Mouse (Mus musculus) heart, postnatal 36 days (tissue): ENCODE results near the gene Jmjd1c. TPM values are rescaled to one million over a fixed set of nuclear protein-coding genes. Genes with fewer than 3 reads are reported as not detected.
A peak's percentile ranks its signal among the peaks of the same experiment; 100 is the strongest.

ENCODE experiments used
- DNase-seq, 2 experiments: peaks; one replicate each; pipeline ENCODE4 v3.0.0; 2021 to 2022
- intact Hi-C: fragments of 180-260 bp; cut with DNase I; formaldehyde crosslinking; loops from one replicate; pipeline ENCODE4 v1.15.1; 2025
- total RNA-seq, 2 experiments: library from RNA; stranded (reverse); gene quantifications; 2 replicates each; pipeline ENCODE4 v1.2.3; 2021

Gene Jmjd1c
- total RNA-seq, 2 experiments from 2014 or later: 39.4 to 41.1 TPM

DNA sequence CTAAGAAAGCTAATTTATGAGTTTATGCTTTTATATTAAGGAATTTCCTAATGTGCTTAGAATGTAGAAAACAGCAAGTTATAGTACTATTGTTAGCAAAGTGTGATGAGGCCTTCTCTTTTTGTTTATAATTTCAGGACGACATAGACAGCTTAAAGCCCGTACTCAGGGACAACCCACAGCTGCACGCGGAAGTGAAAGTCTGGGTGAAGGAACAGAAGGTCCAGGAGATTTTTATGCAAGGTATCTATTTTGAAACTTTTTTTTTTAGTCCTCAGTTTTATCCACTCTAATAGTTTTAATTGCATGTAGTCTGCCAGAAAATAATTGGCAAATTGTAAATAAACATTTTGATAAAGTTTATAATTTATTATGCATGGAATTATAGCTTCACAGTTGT is 119.2 kb downstream of the Jmjd1c start:
- intact Hi-C loops: no loop called here

GRCm38 (mm10) chr10:67216872-67217271 is 120.9 kb downstream of the Jmjd1c start:
- DNase-seq: no peak
- intact Hi-C loops: loop anchor here (2.0 kb wide), 1 partner anchor 308 kb away; no protein-coding TSS in a partner anchor

More for the DNA sequence above, 119.2 kb downstream of the Jmjd1c start:
- no peak for DNase-seq

- intact Hi-C loops: no loop called here
- no peak for DNase-seq
These were observed 123.1 kb downstream of the Jmjd1c start for GRCm38 (mm10) chr10:67218873-67219565.

DNA sequence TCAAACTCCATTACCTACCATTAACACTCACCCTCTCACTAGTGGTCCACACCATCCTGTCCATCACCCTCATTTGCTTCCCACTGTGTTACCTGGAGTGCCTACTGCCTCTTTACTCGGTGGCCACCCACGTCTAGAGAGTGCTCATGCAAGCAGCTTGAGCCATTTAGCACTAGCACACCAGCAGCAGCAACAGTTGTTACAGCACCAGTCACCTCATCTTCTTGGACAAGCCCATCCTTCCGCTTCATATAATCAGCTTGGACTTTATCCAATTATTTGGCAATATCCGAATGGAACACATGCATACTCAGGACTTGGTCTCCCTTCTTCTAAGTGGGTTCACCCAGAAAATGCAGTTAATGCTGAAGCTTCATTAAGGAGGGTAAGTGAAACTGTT is 124.3 kb downstream of the Jmjd1c start:
- intact Hi-C loops: loop anchor here (5.0 kb wide), 1 partner anchor 33 kb away; no protein-coding TSS in a partner anchor
- no peak for DNase-seq

GRCm38 (mm10) chr10:67221284-67221683 is 125.4 kb downstream of the Jmjd1c start:
- intact Hi-C loops: loop anchor here (5.0 kb wide), 1 partner anchor 34 kb away; no protein-coding TSS in a partner anchor
- no peak for DNase-seq

GRCm38 (mm10) chr10:67223942-67224341 is 128.0 kb downstream of the Jmjd1c start:
- intact Hi-C loops: loop anchor here (5.0 kb wide), 1 partner anchor 37 kb away; no protein-coding TSS in a partner anchor
- DNase-seq: no peak

DNA sequence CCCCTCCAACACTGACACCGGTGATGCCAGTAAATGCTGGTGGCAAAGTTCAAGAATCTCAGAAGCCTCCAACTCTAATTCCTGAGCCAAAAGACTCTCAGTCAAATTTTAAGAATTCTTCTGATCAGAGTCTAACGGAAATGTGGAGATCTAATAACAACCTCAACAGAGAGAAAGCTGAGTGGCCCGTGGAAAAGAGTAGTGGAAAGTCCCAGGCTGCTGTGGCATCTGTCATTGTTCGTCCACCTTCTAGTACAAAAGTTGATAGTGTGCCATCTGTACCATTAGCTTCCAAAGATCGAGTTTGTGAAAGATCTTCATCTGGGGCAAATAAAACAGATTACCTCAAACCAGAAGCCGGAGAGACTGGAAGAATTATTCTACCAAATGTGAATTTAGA is 129.6 kb downstream of the Jmjd1c start:
- intact Hi-C loops: no loop called here
- no peak for DNase-seq

- intact Hi-C loops: no loop called here
- DNase-seq: peak; percentile 57 to 66
These were observed 130.2 kb downstream of the Jmjd1c start for GRCm38 (mm10) chr10:67226109-67226508.

DNA sequence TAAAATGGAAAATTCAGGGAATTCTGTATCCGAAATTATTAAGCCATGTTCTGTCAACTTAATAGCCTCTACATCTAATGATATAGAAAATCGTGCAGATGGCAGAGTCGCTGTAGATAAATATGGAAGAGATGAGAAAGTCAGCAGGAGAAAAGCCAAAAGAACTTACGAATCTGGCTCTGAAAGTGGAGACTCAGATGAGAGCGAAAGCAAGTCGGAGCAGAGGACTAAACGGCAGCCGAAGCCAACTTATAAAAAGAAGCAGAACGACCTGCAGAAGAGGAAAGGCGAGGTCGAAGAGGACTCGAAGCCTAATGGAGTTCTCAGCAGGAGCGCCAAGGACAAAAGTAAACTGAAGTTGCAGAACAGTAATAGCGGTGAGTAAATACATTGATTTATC is 130.6 kb downstream of the Jmjd1c start:
- no peak for DNase-seq
- intact Hi-C loops: no loop called here

GRCm38 (mm10) chr10:67230439-67230838 is 134.5 kb downstream of the Jmjd1c start:
- intact Hi-C loops: no loop called here
- DNase-seq: no peak

GRCm38 (mm10) chr10:67247145-67247544 is 151.2 kb downstream of the Jmjd1c start:
- intact Hi-C loops: no loop called here
- peak; percentile 32 to 55 for DNase-seq

GRCm38 (mm10) chr10:67249486-67249885 is 153.6 kb downstream of the Jmjd1c start:
- intact Hi-C loops: no loop called here
- no peak for DNase-seq

DNA sequence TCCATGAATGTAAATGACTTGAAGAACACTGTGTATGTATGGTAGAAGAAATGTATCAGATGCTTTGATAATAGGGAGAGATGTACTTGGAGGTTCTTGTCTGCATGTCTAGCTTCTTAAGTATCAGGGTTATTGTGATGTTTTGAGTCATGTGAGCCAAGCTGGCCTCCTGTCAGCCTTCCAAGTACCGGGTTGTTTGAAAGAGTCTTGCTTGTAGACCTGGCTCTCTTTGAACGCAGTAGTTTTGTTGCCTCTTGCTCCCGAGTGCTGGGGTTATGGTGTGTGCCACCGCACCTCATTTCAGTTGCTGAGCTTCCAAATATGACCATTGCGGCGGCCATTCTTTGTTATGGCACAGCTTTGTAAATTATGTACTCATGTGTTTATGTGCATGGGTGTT is 154.9 kb downstream of the Jmjd1c start:
- DNase-seq: no peak
- intact Hi-C loops: loop anchor here (10.0 kb wide), 1 partner anchor 346 kb away; no protein-coding TSS in a partner anchor

DNA sequence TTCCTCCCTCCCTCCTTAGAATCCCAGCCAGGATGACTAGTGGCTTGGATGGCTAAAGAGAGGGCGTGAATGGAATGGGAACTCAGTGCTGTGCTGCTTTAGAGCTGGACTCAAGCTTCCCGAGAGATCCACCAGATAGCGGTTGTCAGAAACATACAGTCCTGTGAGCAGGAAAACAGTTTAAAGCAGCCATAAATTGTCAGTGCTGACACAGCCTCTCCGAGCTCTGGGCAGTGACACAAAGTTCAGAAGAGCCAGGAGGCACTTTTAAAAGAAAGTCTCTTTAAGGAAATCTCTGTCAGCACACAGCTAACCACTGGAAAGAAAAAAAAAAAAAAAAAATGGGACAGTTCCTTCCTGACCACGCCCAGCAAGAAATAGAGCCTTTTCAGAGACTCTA is 156.4 kb downstream of the Jmjd1c start:
- intact Hi-C loops: loop anchor here (10.0 kb wide), 1 partner anchor 348 kb away; no protein-coding TSS in a partner anchor
- DNase-seq: peak; percentile 18 to 21

- DNase-seq: no peak
- intact Hi-C loops: loop anchor here (10.0 kb wide), 1 partner anchor 348 kb away; no protein-coding TSS in a partner anchor
These were observed 157.2 kb downstream of the Jmjd1c start for GRCm38 (mm10) chr10:67253115-67253514.

DNA sequence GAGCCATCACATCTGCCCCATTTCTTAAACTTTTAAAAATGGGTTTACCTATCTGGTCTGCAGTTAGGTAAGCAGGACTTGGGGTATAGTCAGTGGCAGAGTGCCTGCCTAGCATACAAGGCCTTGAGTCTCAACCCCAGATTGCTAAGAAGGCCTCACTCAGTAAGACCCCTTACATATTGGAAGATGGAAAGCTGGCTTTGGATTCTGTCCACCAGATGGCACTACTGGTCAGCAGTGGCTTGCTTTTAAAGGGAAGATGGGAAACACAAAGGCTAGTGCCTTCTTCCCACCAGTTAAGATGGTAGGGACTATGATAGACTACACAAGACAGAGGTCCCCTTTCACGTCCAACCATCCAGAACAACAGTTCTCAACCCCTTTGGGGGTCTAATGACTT is 168.9 kb downstream of the Jmjd1c start:
- peak; percentile 59 to 66 for DNase-seq
- intact Hi-C loops: loop anchor here (1.0 to 5.0 kb wide), 2 partner anchors 46 to 413 kb away; no protein-coding TSS in a partner anchor

- DNase-seq: no peak
- intact Hi-C loops: no loop called here
These were observed 180.0 kb downstream of the Jmjd1c start for GRCm38 (mm10) chr10:67275916-67276315.

DNA sequence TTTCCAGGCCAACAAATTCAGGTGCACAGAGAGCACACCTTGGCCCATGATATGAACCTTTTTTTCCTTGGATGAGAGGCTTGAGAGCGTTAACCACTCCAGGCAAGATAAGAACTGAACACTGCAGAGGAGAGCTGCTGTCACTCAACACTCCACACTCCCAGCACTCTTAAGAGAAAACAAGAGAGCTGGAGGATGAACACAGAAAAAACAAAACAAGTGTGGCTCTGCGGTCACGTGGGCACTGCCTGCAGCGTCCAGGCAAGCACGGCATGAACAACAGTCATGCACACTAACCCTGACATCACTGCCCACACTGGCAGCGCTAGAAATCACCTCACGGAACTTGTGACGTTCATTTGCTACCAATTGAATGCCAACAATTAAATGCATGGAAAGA is 185.9 kb downstream of the Jmjd1c start:
- intact Hi-C loops: loop anchor here (5.0 kb wide), 1 partner anchor 280 kb away; no protein-coding TSS in a partner anchor
- DNase-seq: no peak

GRCm38 (mm10) chr10:67282531-67282930 is 186.6 kb downstream of the Jmjd1c start:
- intact Hi-C loops: loop anchor here (5.0 kb wide), 1 partner anchor 280 kb away; no protein-coding TSS in a partner anchor

DNA sequence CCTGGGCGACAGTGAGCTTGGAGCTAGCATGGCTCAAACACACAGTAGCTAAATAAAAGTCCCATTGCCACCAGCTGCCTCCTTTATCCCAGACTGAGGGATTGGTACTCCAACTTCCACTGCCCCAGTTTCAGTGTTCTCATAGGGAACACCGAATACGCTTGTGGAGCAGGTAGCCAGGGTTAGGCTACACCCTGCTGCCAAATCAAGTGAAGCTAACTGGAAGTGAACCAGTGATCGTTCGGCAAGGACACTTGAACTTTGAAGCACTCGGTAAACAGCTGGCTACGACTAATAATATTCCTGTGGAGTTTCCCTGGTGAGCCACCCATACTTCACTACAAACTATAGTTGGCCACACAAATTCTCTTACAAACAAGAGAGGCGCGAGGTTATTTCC is 187.6 kb downstream of the Jmjd1c start:
- no peak for DNase-seq
- intact Hi-C loops: loop anchor here (5.0 kb wide), 1 partner anchor 281 kb away; no protein-coding TSS in a partner anchor

More at GRCm38 (mm10) chr10:67282531-67282930, 186.6 kb downstream of the Jmjd1c start:
- DNase-seq: no peak

GRCm38 (mm10) chr10:67284311-67284710 is 188.4 kb downstream of the Jmjd1c start:
- DNase-seq: no peak
- intact Hi-C loops: loop anchor here (5.0 kb wide), 1 partner anchor 282 kb away; no protein-coding TSS in a partner anchor

DNA sequence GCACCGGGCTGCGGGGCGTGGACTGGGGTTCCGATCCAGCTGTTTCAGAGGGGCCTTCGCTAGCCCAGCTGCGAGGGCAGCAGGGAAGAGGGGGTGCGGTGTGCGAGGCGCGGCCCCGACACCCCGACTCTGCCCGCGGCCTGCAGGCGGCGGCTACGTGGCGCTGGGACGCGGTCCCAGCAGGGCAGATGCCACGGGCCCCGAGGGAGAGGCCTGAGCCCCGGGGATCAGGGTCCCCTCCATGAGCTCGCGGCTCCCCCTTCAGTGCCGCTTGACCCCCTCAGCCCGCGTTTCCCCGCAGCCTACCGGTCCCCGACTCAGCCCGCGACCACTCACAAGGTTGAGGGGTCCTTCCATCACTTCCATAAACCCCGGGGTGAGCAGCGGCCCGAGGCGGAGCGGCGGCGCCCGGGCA is 188.8 kb downstream of the Jmjd1c start:
- intact Hi-C loops: loop anchor here (5.0 kb wide), 2 partner anchors 97 to 282 kb away; no protein-coding TSS in a partner anchor
- DNase-seq: no peak
